Mouse (Mus musculus): ENCODE data around the gene Ubtf.
"Not testable (repeated sequence)": the region's sequence is repeated elsewhere in the genome, so short reads cannot be mapped to it uniquely, and the experiment has no call there.

The Ubtf gene

GRCm38 (mm10) chr11:102287485-102287884 is 32.1 kb downstream of the Ubtf start:
- Histone ChIP-seq H3K27me3 (ENCODE audit: control insufficient read depth, insufficient read depth, low read length, poor library complexity, severe bottlenecking) (no peaks in the 10 kb centered on the region), H3K36me3 (ENCODE audit: control insufficient read depth, insufficient read depth, low read length, poor library complexity, severe bottlenecking) (peaks cover 7% of the 10 kb centered on the region; the same call in 1 of the 2 replicates)
- no peak for DNase-seq (ENCODE audit: low read depth, low spot score)

GRCm38 (mm10) chr11:102285095-102285834 is 34.3 kb downstream of the Ubtf start:
- H3K36me3 ChIP-seq (ENCODE audit: control insufficient read depth, insufficient read depth, low read length, poor library complexity, severe bottlenecking), result no peaks in the 10 kb centered on the region
- no peak for DNase-seq (ENCODE audit: low read depth, low spot score)

GRCm38 (mm10) chr11:102284501-102285094 is 34.9 kb downstream of the Ubtf start, which contains the start of gene Tmub2:
Gene Tmub2 (plus strand): TSS chr11:102284931.
- DNase-seq (ENCODE audit: low read depth, low spot score), result peak; percentile 100
- Histone ChIP-seq H3K36me3 (ENCODE audit: control insufficient read depth, insufficient read depth, low read length, poor library complexity, severe bottlenecking) (no peaks in the 10 kb centered on the region), H3K27me3 (ENCODE audit: control insufficient read depth, insufficient read depth, low read length, poor library complexity, severe bottlenecking) (no peaks in the 10 kb centered on the region)

More at GRCm38 (mm10) chr11:102285095-102285834, 34.3 kb downstream of the Ubtf start:
- no peaks in the 10 kb centered on the region for H3K27me3 ChIP-seq (ENCODE audit: control insufficient read depth, insufficient read depth, low read length, poor library complexity, severe bottlenecking)

DNA sequence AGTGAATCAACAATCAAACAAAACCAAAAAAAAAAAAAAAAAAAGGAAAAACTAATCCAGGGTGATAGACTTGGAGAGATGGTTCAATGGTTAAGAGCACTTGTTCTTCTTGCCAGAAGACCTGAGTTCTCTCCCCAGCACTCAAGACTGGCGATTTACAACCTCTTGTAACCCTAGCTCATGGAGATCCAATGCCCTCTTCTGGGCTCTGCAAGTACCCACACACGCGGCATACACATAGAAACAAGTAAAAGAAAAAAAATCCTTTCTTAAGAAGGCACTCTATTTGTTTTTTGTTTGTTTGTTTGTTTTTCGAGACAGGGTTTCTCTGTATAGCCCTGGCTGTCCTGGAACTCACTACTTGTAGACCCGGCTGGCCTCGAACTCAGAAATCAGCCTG is 35.6 kb downstream of the Ubtf start:
- no peaks in the 10 kb centered on the region for H3K27me3 ChIP-seq (ENCODE audit: control insufficient read depth, insufficient read depth, low read length, poor library complexity, severe bottlenecking)
- peak; percentile 39 for DNase-seq (ENCODE audit: low read depth, low spot score)

GRCm38 (mm10) chr11:102280267-102280666 is 39.3 kb downstream of the Ubtf start:
- not testable (repeated sequence) for DNase-seq (ENCODE audit: low read depth, low spot score); H3K27me3 ChIP-seq (ENCODE audit: control insufficient read depth, insufficient read depth, low read length, poor library complexity, severe bottlenecking)

More for the DNA sequence above, 35.6 kb downstream of the Ubtf start:
- H3K36me3 ChIP-seq (ENCODE audit: control insufficient read depth, insufficient read depth, low read length, poor library complexity, severe bottlenecking), result no peaks in the 10 kb centered on the region

GRCm38 (mm10) chr11:102279595-102279994 is 39.9 kb downstream of the Ubtf start:
- H3K27me3 ChIP-seq (ENCODE audit: control insufficient read depth, insufficient read depth, low read length, poor library complexity, severe bottlenecking), result no peaks in the 10 kb centered on the region
- DNase-seq (ENCODE audit: low read depth, low spot score), result no peak
- H3K36me3 ChIP-seq (ENCODE audit: control insufficient read depth, insufficient read depth, low read length, poor library complexity, severe bottlenecking), result no peaks in the 10 kb centered on the region

More at GRCm38 (mm10) chr11:102280267-102280666, 39.3 kb downstream of the Ubtf start:
- not testable (repeated sequence) for H3K36me3 ChIP-seq (ENCODE audit: control insufficient read depth, insufficient read depth, low read length, poor library complexity, severe bottlenecking)

- Histone ChIP-seq H3K27me3 (ENCODE audit: control insufficient read depth, insufficient read depth, low read length, poor library complexity, severe bottlenecking) (no peaks in the 10 kb centered on the region), H3K36me3 (ENCODE audit: control insufficient read depth, insufficient read depth, low read length, poor library complexity, severe bottlenecking) (no peaks in the 10 kb centered on the region)
- no peak for DNase-seq (ENCODE audit: low read depth, low spot score)
Observed at GRCm38 (mm10) chr11:102277754-102278153, 41.8 kb downstream of the Ubtf start.

DNA sequence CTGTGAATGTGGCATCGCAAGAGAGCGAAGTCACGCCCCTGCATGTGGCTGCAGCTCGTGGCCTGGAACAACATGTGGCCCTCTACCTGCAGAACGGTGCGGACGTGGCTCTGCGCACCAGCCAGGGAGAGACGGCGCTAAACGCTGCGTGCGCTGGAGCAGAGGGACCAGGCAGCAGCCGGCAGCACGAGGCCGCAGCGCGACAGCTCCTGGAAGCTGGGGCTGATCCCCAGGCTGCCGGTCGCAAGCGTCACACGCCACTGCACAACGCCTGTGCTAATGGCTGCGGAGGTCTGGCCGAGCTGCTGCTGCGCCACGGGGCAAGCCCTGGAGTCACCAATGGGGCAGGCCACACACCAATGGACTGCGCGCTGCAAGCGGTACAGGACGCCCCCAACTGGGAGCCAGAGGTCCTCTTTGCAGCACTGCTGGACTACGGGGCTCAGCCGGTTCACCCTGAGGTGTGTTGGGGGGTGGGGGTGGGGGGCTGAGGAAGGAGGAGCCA is 43.1 kb downstream of the Ubtf start:
- no peaks in the 10 kb centered on the region for H3K27me3 ChIP-seq (ENCODE audit: control insufficient read depth, insufficient read depth, low read length, poor library complexity, severe bottlenecking)
- no peak for DNase-seq (ENCODE audit: low read depth, low spot score)
- no peaks in the 10 kb centered on the region for H3K36me3 ChIP-seq (ENCODE audit: control insufficient read depth, insufficient read depth, low read length, poor library complexity, severe bottlenecking)

DNA sequence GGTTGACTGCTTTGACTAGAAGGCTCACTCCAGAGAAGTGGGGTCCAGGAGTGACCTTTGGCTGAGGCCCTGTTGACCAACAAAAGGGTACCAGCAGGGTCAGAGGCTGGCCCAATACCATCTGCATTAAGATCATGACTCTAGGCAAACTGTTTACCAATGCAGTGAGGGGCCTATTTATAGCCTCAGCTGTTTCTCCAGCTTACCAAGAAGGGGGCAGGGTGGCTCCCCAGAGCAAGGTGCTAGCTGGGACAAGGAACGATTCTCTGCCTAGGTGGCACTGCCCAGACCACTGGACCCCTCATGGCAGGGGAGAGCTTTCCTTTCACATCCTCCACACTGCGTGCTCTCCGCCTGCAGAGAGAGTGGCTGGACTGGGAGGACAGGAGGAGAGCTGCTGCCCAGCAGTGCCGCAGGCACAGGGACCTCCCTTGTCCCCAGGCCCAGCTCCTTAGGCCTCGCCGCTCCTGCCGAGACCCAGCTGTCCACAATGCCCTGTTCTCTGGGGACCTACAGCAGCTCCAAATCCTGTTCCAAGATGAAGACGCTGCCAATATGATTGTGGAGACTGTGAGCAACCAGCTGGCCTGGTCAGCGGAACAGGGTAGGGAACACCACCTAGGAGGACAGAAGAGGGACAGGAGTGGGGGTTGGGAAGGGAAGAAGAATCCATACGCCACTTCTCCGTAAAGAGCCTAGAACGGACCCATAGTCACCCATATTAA is 50.9 kb downstream of the Ubtf start, which contains the start of gene Asb16:
Gene Asb16, plus strand, starts transcription at position 224 of the 725 bp plus-strand sequence.
- DNase-seq (ENCODE audit: low read depth, low spot score), result no peak
- no peaks in the 10 kb centered on the region for H3K27me3 ChIP-seq (ENCODE audit: control insufficient read depth, insufficient read depth, low read length, poor library complexity, severe bottlenecking)
- H3K36me3 ChIP-seq (ENCODE audit: control insufficient read depth, insufficient read depth, low read length, poor library complexity, severe bottlenecking), result no peaks in the 10 kb centered on the region

- peak; percentile 59 for DNase-seq (ENCODE audit: low read depth, low spot score)
- H3K36me3 ChIP-seq (ENCODE audit: control insufficient read depth, insufficient read depth, low read length, poor library complexity, severe bottlenecking), result no peaks in the 10 kb centered on the region
- no peaks in the 10 kb centered on the region for H3K27me3 ChIP-seq (ENCODE audit: control insufficient read depth, insufficient read depth, low read length, poor library complexity, severe bottlenecking)
Observed at GRCm38 (mm10) chr11:102267480-102267879, 52.1 kb downstream of the Ubtf start.

DNA sequence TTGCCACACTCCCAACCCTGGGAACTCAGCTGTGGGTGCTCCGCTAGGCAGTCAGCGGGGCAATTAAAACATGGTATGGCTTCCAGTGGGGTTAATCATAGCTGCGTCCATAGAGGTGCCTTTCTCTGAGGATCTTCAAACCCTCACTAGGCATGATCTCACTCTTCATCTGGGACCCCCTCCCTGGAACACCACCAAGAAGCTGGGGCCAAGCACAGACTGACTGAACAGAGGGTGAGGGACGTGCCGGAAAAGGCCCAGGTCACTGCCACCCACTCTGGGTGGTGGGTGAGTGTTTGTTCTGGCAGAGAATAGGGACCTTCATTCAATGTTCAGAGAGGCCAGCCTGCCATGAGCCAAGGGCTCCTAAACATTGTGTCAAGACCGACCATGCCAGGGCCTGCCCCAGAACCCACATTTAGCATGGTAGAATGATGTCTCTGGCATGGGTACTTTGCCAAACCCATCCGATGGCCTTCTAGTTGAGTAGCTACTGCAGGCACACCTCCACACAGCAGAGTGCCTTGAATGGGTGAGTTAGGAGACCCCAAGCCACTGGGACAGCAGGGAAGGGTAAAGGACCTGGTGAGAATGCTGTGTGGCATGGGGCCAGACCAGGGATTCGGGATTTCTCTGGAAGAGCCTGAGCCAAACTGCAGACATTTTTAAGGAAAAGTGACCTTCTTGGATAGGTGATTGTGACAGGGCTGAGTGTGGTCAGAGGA is 52.7 kb downstream of the Ubtf start:
- DNase-seq (ENCODE audit: low read depth, low spot score), result no peak

DNA sequence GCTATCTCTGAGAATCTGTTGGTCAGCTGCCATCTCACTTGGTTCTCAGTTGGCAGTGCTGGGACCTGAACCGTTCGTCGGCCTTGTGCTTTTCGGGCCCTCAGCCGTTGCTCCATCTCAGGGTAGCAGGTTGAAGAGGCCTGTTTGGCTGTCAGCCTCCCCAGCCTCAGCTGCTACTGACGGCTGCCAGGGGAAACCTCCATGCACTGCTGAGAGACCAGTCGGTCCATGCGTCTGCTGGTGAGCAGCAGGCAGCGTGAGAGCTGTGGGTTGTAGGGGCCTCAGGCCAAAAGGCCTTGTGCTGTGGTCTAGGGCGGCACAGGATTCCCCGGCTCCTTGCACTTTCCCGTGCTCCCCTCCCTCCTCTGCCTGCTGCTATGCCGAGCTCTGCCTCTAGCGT is 53.7 kb downstream of the Ubtf start:
- H3K27me3 ChIP-seq (ENCODE audit: control insufficient read depth, insufficient read depth, low read length, poor library complexity, severe bottlenecking), result no peaks in the 10 kb centered on the region
- DNase-seq (ENCODE audit: low read depth, low spot score), result no peak
- H3K36me3 ChIP-seq (ENCODE audit: control insufficient read depth, insufficient read depth, low read length, poor library complexity, severe bottlenecking), result no peaks in the 10 kb centered on the region

More for the DNA sequence above, 52.7 kb downstream of the Ubtf start:
- no peaks in the 10 kb centered on the region for H3K27me3 ChIP-seq (ENCODE audit: control insufficient read depth, insufficient read depth, low read length, poor library complexity, severe bottlenecking)
- H3K36me3 ChIP-seq (ENCODE audit: control insufficient read depth, insufficient read depth, low read length, poor library complexity, severe bottlenecking), result no peaks in the 10 kb centered on the region

GRCm38 (mm10) chr11:102263211-102263610 is 56.3 kb downstream of the Ubtf start:
- Histone ChIP-seq H3K36me3 (ENCODE audit: control insufficient read depth, insufficient read depth, low read length, poor library complexity, severe bottlenecking) (no peaks in the 10 kb centered on the region), H3K27me3 (ENCODE audit: control insufficient read depth, insufficient read depth, low read length, poor library complexity, severe bottlenecking) (no peaks in the 10 kb centered on the region)
- no peak for DNase-seq (ENCODE audit: low read depth, low spot score)

GRCm38 (mm10) chr11:102258521-102258920 is 61.0 kb downstream of the Ubtf start:
- DNase-seq (ENCODE audit: low read depth, low spot score), result peak; percentile 27
- Histone ChIP-seq H3K36me3 (ENCODE audit: control insufficient read depth, insufficient read depth, low read length, poor library complexity, severe bottlenecking) (no peaks in the 10 kb centered on the region), H3K27me3 (ENCODE audit: control insufficient read depth, insufficient read depth, low read length, poor library complexity, severe bottlenecking) (no peaks in the 10 kb centered on the region)
